Mouse (Mus musculus): ENCODE measurements around the gene Nol7.

- TF ChIP-seq EP300 (IDR thresholded peaks at IDR 0.05; ENCODE audit: low read depth), result no peak
- no peak for TF ChIP-seq CTCF (IDR thresholded peaks at IDR 0.05; ENCODE audit: low read depth)
Measured at GRCm38 (mm10) chr13:43353356-43353755, 44.8 kb upstream of the Nol7 start.
